Mouse (Mus musculus): ENCODE measurements around the gene Nek8. TPM values are rescaled to one million over a fixed set of nuclear protein-coding genes. Genes with fewer than 3 reads are reported as not detected.
A peak's percentile ranks its signal among the peaks of the same experiment; 100 is the strongest.

Nek8 gene
- 16.0 and 17.4 TPM in 2 replicates for polyA plus RNA-seq (2014; fragmentation: Nextera tagmentation; extraction: Ambion mirVana)

DNA sequence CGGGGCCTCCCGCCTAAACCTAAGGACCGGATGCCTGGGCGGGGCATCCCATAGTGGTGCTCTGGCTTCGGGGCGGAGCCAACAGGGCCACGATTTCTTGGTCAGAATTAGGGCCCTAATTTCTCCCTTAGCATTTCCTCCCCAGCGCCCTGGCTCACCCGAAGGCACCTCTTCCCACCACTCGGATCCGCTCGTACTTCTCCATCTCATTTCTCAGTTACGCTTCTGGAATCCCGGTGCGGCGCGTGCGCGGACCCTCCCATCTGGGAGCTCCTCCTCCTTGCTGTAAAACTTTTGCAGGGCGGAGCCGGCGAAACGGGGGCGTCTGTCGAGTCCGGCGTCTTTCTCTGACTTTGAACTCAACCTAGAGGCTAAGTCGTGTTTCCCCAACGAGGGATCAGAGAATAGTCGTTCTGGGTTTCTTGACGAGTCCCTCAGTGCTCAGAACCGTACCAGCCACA is at the start of gene Nek8, which contains the start of gene Tlcd1:
Nek8 (minus strand) TSS at position 274 of the 461 bp plus-strand sequence.
Tlcd1 (plus strand) TSS at position 310 of the 461 bp plus-strand sequence.
- Histone ChIP-seq H3K27me3 (ENCODE audit: control insufficient read depth, insufficient read depth, low read length) (no peaks in the 10 kb centered on the region), H3K4me2 (replicated peaks; ENCODE audit: low read depth, low read length) (peak within 1 kb of the TSS; percentile 94), H3K9ac (replicated peaks; ENCODE audit: low read depth, low read length) (peak within 1 kb of the TSS; percentile 69), H3K4me1 (ENCODE audit: control insufficient read depth, insufficient read depth, low read length) (peaks cover 30% of the 10 kb centered on the region), H3K9me3 (ENCODE audit: control insufficient read depth, low read depth, low read length) (no peaks in the 10 kb centered on the region), H3K4me3 (ENCODE audit: low read depth, low read length) (peak within 1 kb of the TSS; percentile 56), H3K27ac (ENCODE audit: low read length) (peak within 1 kb of the TSS; percentile 98), H3K36me3 (ENCODE audit: control insufficient read depth, insufficient read depth, low read length) (peaks cover 22% of the 10 kb centered on the region)
- under 1% methylated on average over 32 of the region's 32 CpGs for WGBS
- peak; percentile 64 for ATAC-seq (ENCODE audit: insufficient number of reproducible peaks, insufficient read depth, low FRiP score, low read depth)

- peaks cover 96% of the 10 kb centered on the region for H3K36me3 ChIP-seq (ENCODE audit: control insufficient read depth, insufficient read depth, low read length)
- no peaks in the 10 kb centered on the region for H3K4me1 ChIP-seq (ENCODE audit: control insufficient read depth, insufficient read depth, low read length)
- no peak for ATAC-seq (ENCODE audit: insufficient number of reproducible peaks, insufficient read depth, low FRiP score, low read depth)
- H3K27ac ChIP-seq (ENCODE audit: low read length), result no peak overlapping the region
- no peak overlapping the region for H3K4me3 ChIP-seq (ENCODE audit: low read depth, low read length)
- no peaks in the 10 kb centered on the region for H3K27me3 ChIP-seq (ENCODE audit: control insufficient read depth, insufficient read depth, low read length)
- 91% methylated on average over 4 of the region's 4 CpGs for WGBS
- H3K9ac ChIP-seq (replicated peaks; ENCODE audit: low read depth, low read length), result no peak overlapping the region
- no peak overlapping the region for H3K4me2 ChIP-seq (replicated peaks; ENCODE audit: low read depth, low read length)
- no peaks in the 10 kb centered on the region for H3K9me3 ChIP-seq (ENCODE audit: control insufficient read depth, low read depth, low read length)
These were observed 47.1 kb upstream of the Nek8 start for GRCm38 (mm10) chr11:78223586-78223985.

DNA sequence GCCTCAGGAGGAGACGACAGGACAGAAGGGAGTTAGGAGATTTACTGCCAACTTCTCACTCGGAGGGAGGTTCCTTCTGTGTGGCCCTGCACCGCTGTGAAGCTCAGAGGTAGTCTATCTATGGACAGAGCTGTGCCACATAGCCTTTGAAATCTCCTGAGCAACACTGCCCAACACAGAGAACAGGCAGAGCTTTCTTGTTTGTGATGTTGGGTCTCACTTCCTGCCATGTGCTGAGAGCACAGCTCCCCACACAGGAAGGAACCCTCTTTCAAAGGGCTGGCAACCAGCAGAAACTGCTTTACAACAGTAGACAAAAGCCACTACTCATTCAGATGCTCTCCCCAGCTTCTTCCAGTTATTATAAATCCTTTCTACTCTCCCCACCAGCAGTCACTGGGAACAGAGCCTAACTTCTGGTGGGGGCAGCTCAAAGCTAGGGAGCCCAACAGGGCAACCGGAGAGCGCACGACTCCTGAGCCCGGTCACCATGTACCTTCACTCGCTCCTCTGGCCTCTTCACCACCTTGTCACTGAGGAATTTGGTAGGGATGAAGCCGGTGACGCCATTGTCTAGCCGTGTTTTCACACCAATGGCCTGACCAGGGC is 39.3 kb upstream of the Nek8 start:
- H3K4me2 ChIP-seq (replicated peaks; ENCODE audit: low read depth, low read length), result no peak overlapping the region
- H3K4me3 ChIP-seq (ENCODE audit: low read depth, low read length), result no peak overlapping the region
- H3K4me1 ChIP-seq (ENCODE audit: control insufficient read depth, insufficient read depth, low read length), result no peaks in the 10 kb centered on the region
- no peak overlapping the region for H3K27ac ChIP-seq (ENCODE audit: low read length)
- no peaks in the 10 kb centered on the region for H3K9me3 ChIP-seq (ENCODE audit: control insufficient read depth, low read depth, low read length)
- ATAC-seq (ENCODE audit: insufficient number of reproducible peaks, insufficient read depth, low FRiP score, low read depth), result no peak
- H3K36me3 ChIP-seq (ENCODE audit: control insufficient read depth, insufficient read depth, low read length), result peaks cover 86% of the 10 kb centered on the region
- no peaks in the 10 kb centered on the region for H3K27me3 ChIP-seq (ENCODE audit: control insufficient read depth, insufficient read depth, low read length)
- WGBS, result 86% methylated on average over 11 of the region's 11 CpGs
- no peak overlapping the region for H3K9ac ChIP-seq (replicated peaks; ENCODE audit: low read depth, low read length)

- H3K4me1 ChIP-seq (ENCODE audit: control insufficient read depth, insufficient read depth, low read length), result no peaks in the 10 kb centered on the region
- H3K9ac ChIP-seq (replicated peaks; ENCODE audit: low read depth, low read length), result no peak overlapping the region
- ATAC-seq (ENCODE audit: insufficient number of reproducible peaks, insufficient read depth, low FRiP score, low read depth), result no peak
- H3K27ac ChIP-seq (ENCODE audit: low read length), result no peak overlapping the region
- H3K27me3 ChIP-seq (ENCODE audit: control insufficient read depth, insufficient read depth, low read length), result no peaks in the 10 kb centered on the region
- peaks cover 87% of the 10 kb centered on the region for H3K36me3 ChIP-seq (ENCODE audit: control insufficient read depth, insufficient read depth, low read length)
- 95% methylated on average over 14 of the region's 14 CpGs for WGBS
- H3K4me2 ChIP-seq (replicated peaks; ENCODE audit: low read depth, low read length), result no peak overlapping the region
- H3K9me3 ChIP-seq (ENCODE audit: control insufficient read depth, low read depth, low read length), result no peaks in the 10 kb centered on the region
- no peak overlapping the region for H3K4me3 ChIP-seq (ENCODE audit: low read depth, low read length)
These were observed 36.8 kb upstream of the Nek8 start for GRCm38 (mm10) chr11:78213086-78213817.

DNA sequence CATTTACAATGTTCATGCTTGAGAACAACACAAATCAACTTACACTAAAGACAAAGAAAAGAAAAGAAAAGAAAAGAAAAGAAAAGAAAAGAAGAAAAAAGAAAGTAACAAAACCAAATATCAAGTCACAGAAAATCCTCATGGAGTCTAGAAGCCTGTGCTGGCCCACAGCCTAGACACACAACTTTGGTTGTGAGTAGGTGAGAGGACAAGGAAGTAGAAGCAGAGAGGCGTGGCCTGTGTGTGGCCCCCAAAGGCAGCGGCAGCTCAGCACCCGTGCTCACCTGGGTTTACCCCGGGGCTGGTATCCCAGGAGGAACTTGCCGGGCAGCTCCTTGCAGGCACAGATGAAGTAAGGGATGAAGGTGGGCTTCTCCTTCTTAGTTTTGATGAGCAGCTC is 35.0 kb upstream of the Nek8 start:
- H3K4me2 ChIP-seq (replicated peaks; ENCODE audit: low read depth, low read length), result no peak overlapping the region
- H3K9me3 ChIP-seq (ENCODE audit: control insufficient read depth, low read depth, low read length), result no peaks in the 10 kb centered on the region
- no peaks in the 10 kb centered on the region for H3K4me1 ChIP-seq (ENCODE audit: control insufficient read depth, insufficient read depth, low read length)
- peaks cover 87% of the 10 kb centered on the region for H3K36me3 ChIP-seq (ENCODE audit: control insufficient read depth, insufficient read depth, low read length)
- H3K4me3 ChIP-seq (ENCODE audit: low read depth, low read length), result no peak overlapping the region
- ATAC-seq (ENCODE audit: insufficient number of reproducible peaks, insufficient read depth, low FRiP score, low read depth), result no peak
- WGBS, result 89% methylated on average over 5 of the region's 5 CpGs
- H3K27me3 ChIP-seq (ENCODE audit: control insufficient read depth, insufficient read depth, low read length), result no peaks in the 10 kb centered on the region
- H3K9ac ChIP-seq (replicated peaks; ENCODE audit: low read depth, low read length), result no peak overlapping the region
- H3K27ac ChIP-seq (ENCODE audit: low read length), result no peak overlapping the region

DNA sequence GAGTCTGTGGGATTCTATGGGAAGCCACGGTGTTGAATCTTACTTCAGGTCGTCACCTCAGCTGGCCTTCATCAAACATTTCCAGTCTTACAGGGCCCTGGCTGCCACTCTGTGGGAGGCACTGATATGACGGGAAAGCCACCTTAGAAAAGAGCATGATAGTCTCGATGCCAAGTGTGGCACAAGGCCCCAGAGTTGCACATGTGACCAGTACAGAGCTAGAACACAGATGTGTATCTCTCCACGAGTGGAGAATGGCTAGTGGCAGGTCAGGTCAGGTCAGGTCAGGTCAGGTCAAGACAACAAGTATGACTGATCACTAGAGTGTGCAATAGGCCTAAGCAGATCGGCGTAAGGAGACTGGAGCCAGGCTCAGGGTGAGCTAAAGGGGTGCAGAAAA is 34.1 kb upstream of the Nek8 start:
- no peak overlapping the region for H3K4me2 ChIP-seq (replicated peaks; ENCODE audit: low read depth, low read length)
- ATAC-seq (ENCODE audit: insufficient number of reproducible peaks, insufficient read depth, low FRiP score, low read depth), result no peak
- H3K9ac ChIP-seq (replicated peaks; ENCODE audit: low read depth, low read length), result no peak overlapping the region
- no peaks in the 10 kb centered on the region for H3K27me3 ChIP-seq (ENCODE audit: control insufficient read depth, insufficient read depth, low read length)
- WGBS, result 52% methylated on average over 7 of the region's 7 CpGs
- H3K27ac ChIP-seq (ENCODE audit: low read length), result no peak overlapping the region
- peaks cover 86% of the 10 kb centered on the region for H3K36me3 ChIP-seq (ENCODE audit: control insufficient read depth, insufficient read depth, low read length)
- H3K4me3 ChIP-seq (ENCODE audit: low read depth, low read length), result no peak overlapping the region
- H3K9me3 ChIP-seq (ENCODE audit: control insufficient read depth, low read depth, low read length), result no peaks in the 10 kb centered on the region
- no peaks in the 10 kb centered on the region for H3K4me1 ChIP-seq (ENCODE audit: control insufficient read depth, insufficient read depth, low read length)

GRCm38 (mm10) chr11:78209886-78210285 is 33.4 kb upstream of the Nek8 start:
- no peak overlapping the region for H3K4me3 ChIP-seq (ENCODE audit: low read depth, low read length)
- no peak overlapping the region for H3K4me2 ChIP-seq (replicated peaks; ENCODE audit: low read depth, low read length)
- no peaks in the 10 kb centered on the region for H3K9me3 ChIP-seq (ENCODE audit: control insufficient read depth, low read depth, low read length)
- no peak overlapping the region for H3K9ac ChIP-seq (replicated peaks; ENCODE audit: low read depth, low read length)
- no peaks in the 10 kb centered on the region for H3K4me1 ChIP-seq (ENCODE audit: control insufficient read depth, insufficient read depth, low read length)
- no peaks in the 10 kb centered on the region for H3K27me3 ChIP-seq (ENCODE audit: control insufficient read depth, insufficient read depth, low read length)
- H3K36me3 ChIP-seq (ENCODE audit: control insufficient read depth, insufficient read depth, low read length), result peaks cover 81% of the 10 kb centered on the region
- WGBS, result 82% methylated on average over 6 of the region's 6 CpGs
- H3K27ac ChIP-seq (ENCODE audit: low read length), result no peak overlapping the region
- ATAC-seq (ENCODE audit: insufficient number of reproducible peaks, insufficient read depth, low FRiP score, low read depth), result no peak

DNA sequence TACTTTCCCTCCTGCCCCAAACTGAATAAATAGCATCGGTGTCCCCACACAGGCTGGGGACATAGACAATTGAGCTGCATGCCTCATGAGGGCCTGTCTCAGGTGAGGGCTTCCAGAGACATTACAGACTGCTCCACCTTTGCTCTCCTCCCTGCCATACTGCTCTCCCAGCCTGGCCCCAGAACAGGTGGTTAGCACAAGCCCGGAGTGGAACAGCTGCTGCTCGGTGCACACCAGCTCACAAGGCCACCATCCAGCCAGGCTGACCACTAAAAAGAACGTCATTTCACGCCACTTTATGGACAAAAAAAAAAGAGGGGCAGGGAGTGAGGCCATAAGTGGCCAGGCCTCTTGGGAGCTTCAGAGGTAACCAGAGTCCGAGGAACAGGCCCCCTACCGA is 30.7 kb upstream of the Nek8 start:
- ATAC-seq (ENCODE audit: insufficient number of reproducible peaks, insufficient read depth, low FRiP score, low read depth), result no peak
- no peak overlapping the region for H3K4me3 ChIP-seq (ENCODE audit: low read depth, low read length)
- peaks cover 67% of the 10 kb centered on the region for H3K36me3 ChIP-seq (ENCODE audit: control insufficient read depth, insufficient read depth, low read length)
- WGBS, result 88% methylated on average over 7 of the region's 7 CpGs
- no peaks in the 10 kb centered on the region for H3K4me1 ChIP-seq (ENCODE audit: control insufficient read depth, insufficient read depth, low read length)
- H3K4me2 ChIP-seq (replicated peaks; ENCODE audit: low read depth, low read length), result no peak overlapping the region
- no peaks in the 10 kb centered on the region for H3K9me3 ChIP-seq (ENCODE audit: control insufficient read depth, low read depth, low read length)
- no peak overlapping the region for H3K9ac ChIP-seq (replicated peaks; ENCODE audit: low read depth, low read length)
- H3K27ac ChIP-seq (ENCODE audit: low read length), result no peak overlapping the region
- no peaks in the 10 kb centered on the region for H3K27me3 ChIP-seq (ENCODE audit: control insufficient read depth, insufficient read depth, low read length)

Measured in stomach, embryonic 14.5 days (tissue).